14 mouse cellular contexts compared by ENCODE assay signal in genomic region chr1:164637901-164638462, GRCm38 (mm10).
"Had no signal": no experiment of that assay in that cellular context is flagged by ENCODE, and none has a peak within 500 bp of the region (broad histone marks: within the 10 kb centered on the region; RNA-seq: fewer than 3 reads in every experiment).

No protein-coding gene starts in this region.

- H3K4me2 ChIP-seq: neural tube, embryonic 13.5 days; neural tube, embryonic 15.5 days; stomach, embryonic 15.5 days had no signal

- H3K9ac ChIP-seq: neural tube, embryonic 13.5 days; neural tube, embryonic 15.5 days; stomach, embryonic 15.5 days had no signal

- H3K4me3 ChIP-seq: neural tube, embryonic 13.5 days; neural tube, embryonic 15.5 days; stomach, embryonic 15.5 days had no signal

- H3K27me3 ChIP-seq: neural tube, embryonic 13.5 days; neural tube, embryonic 15.5 days; stomach, embryonic 15.5 days had no signal

- DNase-seq: right cerebral cortex, adult 18-20 months; right cerebral cortex, postnatal 14 days; right cerebral cortex, postnatal 25 days; right cerebral cortex, postnatal 4 days; spleen, adult 18-20 months; thymus, adult 18-20 months; thymus, postnatal 14 days; thymus, postnatal 25 days; thymus, postnatal 36 days; thymus, postnatal 4 days had no signal

- H3K27ac ChIP-seq: neural tube, embryonic 13.5 days; neural tube, embryonic 15.5 days; stomach, embryonic 15.5 days; stomach, postnatal 0 days had no signal

- H3K4me1 ChIP-seq: neural tube, embryonic 13.5 days; neural tube, embryonic 15.5 days; stomach, embryonic 15.5 days had no signal

- H3K36me3 ChIP-seq: neural tube, embryonic 13.5 days; neural tube, embryonic 15.5 days; stomach, embryonic 15.5 days had no signal

- H3K9me3 ChIP-seq: neural tube, embryonic 13.5 days; neural tube, embryonic 15.5 days; stomach, embryonic 15.5 days had no signal
